Mouse (Mus musculus): Measurements from ENCODE around the gene 2810006K23Rik.
"Not testable (repeated sequence)": the region's sequence is repeated elsewhere in the genome, so short reads cannot be mapped to it uniquely, and the experiment has no call there.

DNA sequence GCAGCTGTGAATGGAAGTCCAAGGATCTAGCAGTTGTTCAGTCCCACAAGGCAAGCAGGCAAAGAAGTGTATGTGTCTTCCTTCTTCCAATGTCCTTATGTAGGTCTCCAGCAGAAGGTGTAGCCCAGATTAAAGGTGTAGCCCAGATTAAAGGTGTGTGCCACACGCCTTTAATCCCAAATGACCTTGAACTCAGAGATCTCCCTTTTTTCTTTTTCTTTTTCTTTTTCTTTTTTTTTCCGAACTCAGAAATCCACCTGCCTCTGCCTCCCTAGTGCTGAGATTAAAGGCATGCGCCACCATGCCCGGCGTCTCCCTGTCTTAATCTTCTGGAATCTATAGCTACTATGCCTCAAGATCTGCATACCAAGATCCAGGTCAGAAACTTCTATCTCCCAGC, 35.1 kb downstream of the 2810006K23Rik start, which contains the start of gene Cdk2ap1:
- not testable (repeated sequence) for TF ChIP-seq CTCF, POLR2A (IDR thresholded peaks at IDR 0.05; ENCODE audit: insufficient read depth, low read depth, low read length)

Measured in olfactory bulb, adult 2 months (tissue).